Mouse (Mus musculus): ENCODE results near the gene Mei4. TPM values are rescaled to one million over a fixed set of nuclear protein-coding genes. Genes with fewer than 3 reads are reported as not detected.

Mei4 gene
- polyA plus RNA-seq, 1 experiment from 2014 or later: 0.16 TPM

GRCm38 (mm10) chr9:81982461-81982860 is 119.0 kb downstream of the Mei4 start:
- Histone ChIP-seq H3K4me3 (ENCODE audit: control insufficient read depth in 1 of 2, insufficient read depth in 1 of 2, low read depth in 1 of 2, low read length in 2 of 2) (no peak overlapping the region), H3K27ac (replicated peaks in 1 of 2; ENCODE audit: control insufficient read depth in 1 of 2, insufficient read depth in 1 of 2, low read depth in 2 of 2, low read length in 2 of 2) (no peak overlapping the region), H3K36me3 (ENCODE audit: control insufficient read depth, insufficient read depth, low read length) (no peaks in the 10 kb centered on the region), H3K4me1 (ENCODE audit: control insufficient read depth in 2 of 2, insufficient read depth in 2 of 2, low read length in 2 of 2) (no peaks in the 10 kb centered on the region), H3K9me3 (ENCODE audit: control insufficient read depth, low read length) (no peaks in the 10 kb centered on the region), H3K4me2 (ENCODE audit: low read length) (no peak overlapping the region), H3K27me3 (ENCODE audit: control insufficient read depth, insufficient read depth, low read length) (no peaks in the 10 kb centered on the region), H3K9ac (ENCODE audit: low read length) (no peak overlapping the region)
- no peak for ATAC-seq (ENCODE audit: insufficient number of reproducible peaks, insufficient read depth, low FRiP score, low read depth)
- WGBS: 76% methylated on average over 3 of the region's 3 CpGs

GRCm38 (mm10) chr9:82012991-82013390 is 149.5 kb downstream of the Mei4 start:
- Histone ChIP-seq H3K27ac (replicated peaks in 1 of 2; ENCODE audit: control insufficient read depth in 1 of 2, insufficient read depth in 1 of 2, low read depth in 2 of 2, low read length in 2 of 2) (no peak overlapping the region), H3K4me2 (ENCODE audit: low read length) (no peak overlapping the region), H3K36me3 (ENCODE audit: control insufficient read depth, insufficient read depth, low read length) (no peaks in the 10 kb centered on the region), H3K27me3 (ENCODE audit: control insufficient read depth, insufficient read depth, low read length) (no peaks in the 10 kb centered on the region), H3K4me1 (ENCODE audit: control insufficient read depth in 2 of 2, insufficient read depth in 2 of 2, low read length in 2 of 2) (no peaks in the 10 kb centered on the region), H3K9ac (ENCODE audit: low read length) (no peak overlapping the region), H3K9me3 (ENCODE audit: control insufficient read depth, low read length) (no peaks in the 10 kb centered on the region), H3K4me3 (ENCODE audit: control insufficient read depth in 1 of 2, insufficient read depth in 1 of 2, low read depth in 1 of 2, low read length in 2 of 2) (no peak overlapping the region)
- no peak for ATAC-seq (ENCODE audit: insufficient number of reproducible peaks, insufficient read depth, low FRiP score, low read depth)
- 69% methylated on average over 3 of the region's 3 CpGs for WGBS

- Histone ChIP-seq H3K4me1 (ENCODE audit: control insufficient read depth in 2 of 2, insufficient read depth in 2 of 2, low read length in 2 of 2) (no peaks in the 10 kb centered on the region), H3K27ac (replicated peaks in 1 of 2; ENCODE audit: control insufficient read depth in 1 of 2, insufficient read depth in 1 of 2, low read depth in 2 of 2, low read length in 2 of 2) (no peak overlapping the region), H3K9ac (ENCODE audit: low read length) (no peak overlapping the region), H3K4me3 (ENCODE audit: control insufficient read depth in 1 of 2, insufficient read depth in 1 of 2, low read depth in 1 of 2, low read length in 2 of 2) (no peak overlapping the region), H3K36me3 (ENCODE audit: control insufficient read depth, insufficient read depth, low read length) (no peaks in the 10 kb centered on the region), H3K27me3 (ENCODE audit: control insufficient read depth, insufficient read depth, low read length) (no peaks in the 10 kb centered on the region), H3K9me3 (ENCODE audit: control insufficient read depth, low read length) (no peaks in the 10 kb centered on the region), H3K4me2 (ENCODE audit: low read length) (no peak overlapping the region)
- ATAC-seq (ENCODE audit: insufficient number of reproducible peaks, insufficient read depth, low FRiP score, low read depth): no peak
- 78% methylated on average over 1 of the region's 1 CpGs for WGBS
Observed at GRCm38 (mm10) chr9:82042515-82043056, 179.1 kb downstream of the Mei4 start.

DNA sequence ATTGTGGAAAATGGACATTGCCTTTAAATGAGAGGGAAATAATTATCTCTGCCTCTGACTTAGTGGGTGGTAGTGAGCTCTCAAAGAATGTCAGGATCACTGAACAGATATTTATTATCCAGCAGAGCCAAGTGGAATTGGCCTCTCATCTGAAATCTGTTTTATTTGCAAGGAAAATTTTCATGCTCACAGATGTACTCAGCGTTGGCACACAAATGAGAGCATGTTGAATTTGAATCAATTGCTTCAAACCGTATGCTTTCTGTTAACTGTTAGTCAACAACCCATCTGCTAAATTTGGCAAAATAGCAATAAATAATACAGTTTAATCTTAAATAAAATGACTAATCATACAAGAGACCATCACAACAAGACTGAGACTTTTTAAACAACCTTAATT is 181.0 kb downstream of the Mei4 start:
- 82% methylated on average over 2 of the region's 2 CpGs for WGBS
- H3K4me2 ChIP-seq (ENCODE audit: low read length): no peak overlapping the region
- no peak overlapping the region for H3K9ac ChIP-seq (ENCODE audit: low read length)
- no peak overlapping the region for H3K27ac ChIP-seq (replicated peaks in 1 of 2; ENCODE audit: control insufficient read depth in 1 of 2, insufficient read depth in 1 of 2, low read depth in 2 of 2, low read length in 2 of 2)
- H3K4me1 ChIP-seq (ENCODE audit: control insufficient read depth in 2 of 2, insufficient read depth in 2 of 2, low read length in 2 of 2): no peaks in the 10 kb centered on the region
- H3K36me3 ChIP-seq (ENCODE audit: control insufficient read depth, insufficient read depth, low read length): no peaks in the 10 kb centered on the region
- no peaks in the 10 kb centered on the region for H3K9me3 ChIP-seq (ENCODE audit: control insufficient read depth, low read length)
- ATAC-seq (ENCODE audit: insufficient number of reproducible peaks, insufficient read depth, low FRiP score, low read depth): no peak
- H3K4me3 ChIP-seq (ENCODE audit: control insufficient read depth in 1 of 2, insufficient read depth in 1 of 2, low read depth in 1 of 2, low read length in 2 of 2): no peak overlapping the region
- no peaks in the 10 kb centered on the region for H3K27me3 ChIP-seq (ENCODE audit: control insufficient read depth, insufficient read depth, low read length)

GRCm38 (mm10) chr9:82073832-82074231 is 210.4 kb downstream of the Mei4 start:
- Histone ChIP-seq H3K9ac (ENCODE audit: low read length) (no peak overlapping the region), H3K27me3 (ENCODE audit: control insufficient read depth, insufficient read depth, low read length) (no peaks in the 10 kb centered on the region), H3K9me3 (ENCODE audit: control insufficient read depth, low read length) (no peaks in the 10 kb centered on the region), H3K27ac (replicated peaks in 1 of 2; ENCODE audit: control insufficient read depth in 1 of 2, insufficient read depth in 1 of 2, low read depth in 2 of 2, low read length in 2 of 2) (no peak overlapping the region), H3K4me2 (ENCODE audit: low read length) (no peak overlapping the region), H3K36me3 (ENCODE audit: control insufficient read depth, insufficient read depth, low read length) (no peaks in the 10 kb centered on the region), H3K4me1 (ENCODE audit: control insufficient read depth in 2 of 2, insufficient read depth in 2 of 2, low read length in 2 of 2) (no peaks in the 10 kb centered on the region), H3K4me3 (ENCODE audit: control insufficient read depth in 1 of 2, insufficient read depth in 1 of 2, low read depth in 1 of 2, low read length in 2 of 2) (no peak overlapping the region)
- ATAC-seq (ENCODE audit: insufficient number of reproducible peaks, insufficient read depth, low FRiP score, low read depth): no peak
- WGBS: 53% methylated on average over 1 of the region's 1 CpGs

DNA sequence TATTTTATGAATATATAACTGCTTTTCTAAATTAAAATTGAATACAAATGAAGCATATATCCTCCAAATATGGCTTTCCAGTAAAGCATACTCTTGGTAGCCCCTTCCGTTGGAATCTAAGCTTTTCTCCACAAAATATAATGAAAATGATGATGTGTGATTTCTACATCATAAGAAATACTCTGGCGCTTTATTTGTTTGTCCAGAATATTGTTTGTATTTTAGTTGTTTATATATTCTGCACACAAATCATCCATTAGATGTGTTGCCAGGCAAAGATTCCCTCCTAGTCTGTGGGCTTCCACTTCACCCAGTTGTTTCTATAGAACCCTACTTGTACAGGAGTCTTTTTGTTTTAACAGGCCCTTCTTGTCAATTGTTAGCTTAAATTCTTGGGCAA is 211.8 kb downstream of the Mei4 start:
- Histone ChIP-seq H3K4me2 (ENCODE audit: low read length) (no peak overlapping the region), H3K4me3 (ENCODE audit: control insufficient read depth in 1 of 2, insufficient read depth in 1 of 2, low read depth in 1 of 2, low read length in 2 of 2) (no peak overlapping the region), H3K9me3 (ENCODE audit: control insufficient read depth, low read length) (no peaks in the 10 kb centered on the region), H3K36me3 (ENCODE audit: control insufficient read depth, insufficient read depth, low read length) (no peaks in the 10 kb centered on the region), H3K9ac (ENCODE audit: low read length) (no peak overlapping the region), H3K4me1 (ENCODE audit: control insufficient read depth in 2 of 2, insufficient read depth in 2 of 2, low read length in 2 of 2) (no peaks in the 10 kb centered on the region), H3K27ac (replicated peaks in 1 of 2; ENCODE audit: control insufficient read depth in 1 of 2, insufficient read depth in 1 of 2, low read depth in 2 of 2, low read length in 2 of 2) (no peak overlapping the region), H3K27me3 (ENCODE audit: control insufficient read depth, insufficient read depth, low read length) (no peaks in the 10 kb centered on the region)
- 80% methylated on average over 2 of the region's 2 CpGs for WGBS
- no peak for ATAC-seq (ENCODE audit: insufficient number of reproducible peaks, insufficient read depth, low FRiP score, low read depth)

GRCm38 (mm10) chr9:82096409-82096808 is 232.9 kb downstream of the Mei4 start:
- Histone ChIP-seq H3K36me3 (ENCODE audit: control insufficient read depth, insufficient read depth, low read length) (no peaks in the 10 kb centered on the region), H3K9me3 (ENCODE audit: control insufficient read depth, low read length) (no peaks in the 10 kb centered on the region), H3K4me1 (ENCODE audit: control insufficient read depth in 2 of 2, insufficient read depth in 2 of 2, low read length in 2 of 2) (no peaks in the 10 kb centered on the region), H3K27me3 (ENCODE audit: control insufficient read depth, insufficient read depth, low read length) (no peaks in the 10 kb centered on the region), H3K9ac (ENCODE audit: low read length) (no peak overlapping the region), H3K4me2 (ENCODE audit: low read length) (no peak overlapping the region), H3K4me3 (ENCODE audit: control insufficient read depth in 1 of 2, insufficient read depth in 1 of 2, low read depth in 1 of 2, low read length in 2 of 2) (no peak overlapping the region), H3K27ac (replicated peaks in 1 of 2; ENCODE audit: control insufficient read depth in 1 of 2, insufficient read depth in 1 of 2, low read depth in 2 of 2, low read length in 2 of 2) (no peak overlapping the region)
- WGBS: 69% methylated on average over 3 of the region's 3 CpGs
- ATAC-seq (ENCODE audit: insufficient number of reproducible peaks, insufficient read depth, low FRiP score, low read depth): no peak

GRCm38 (mm10) chr9:82114865-82115264 is 251.4 kb downstream of the Mei4 start:
- Histone ChIP-seq H3K4me3 (ENCODE audit: control insufficient read depth in 1 of 2, insufficient read depth in 1 of 2, low read depth in 1 of 2, low read length in 2 of 2) (no peak overlapping the region), H3K27me3 (ENCODE audit: control insufficient read depth, insufficient read depth, low read length) (no peaks in the 10 kb centered on the region), H3K4me1 (ENCODE audit: control insufficient read depth in 2 of 2, insufficient read depth in 2 of 2, low read length in 2 of 2) (no peaks in the 10 kb centered on the region), H3K4me2 (ENCODE audit: low read length) (no peak overlapping the region), H3K36me3 (ENCODE audit: control insufficient read depth, insufficient read depth, low read length) (no peaks in the 10 kb centered on the region), H3K27ac (replicated peaks in 1 of 2; ENCODE audit: control insufficient read depth in 1 of 2, insufficient read depth in 1 of 2, low read depth in 2 of 2, low read length in 2 of 2) (no peak overlapping the region), H3K9ac (ENCODE audit: low read length) (no peak overlapping the region), H3K9me3 (ENCODE audit: control insufficient read depth, low read length) (no peaks in the 10 kb centered on the region)
- 85% methylated on average over 2 of the region's 2 CpGs for WGBS
- no peak for ATAC-seq (ENCODE audit: insufficient number of reproducible peaks, insufficient read depth, low FRiP score, low read depth)
